Mouse (Mus musculus): Measurements from ENCODE around the gene Vangl2. TPM values are rescaled to one million over a fixed set of nuclear protein-coding genes. Genes with fewer than 3 reads are reported as not detected.

The Vangl2 gene
- 4.7 TPM for polyA plus RNA-seq (2014; fragmentation: Illumina TruSeq; extraction: RNeasy Lipid Tissue Mini Kit (QIAGEN cat#74804); ENCODE audit: low read depth, low replicate concordance)

DNA sequence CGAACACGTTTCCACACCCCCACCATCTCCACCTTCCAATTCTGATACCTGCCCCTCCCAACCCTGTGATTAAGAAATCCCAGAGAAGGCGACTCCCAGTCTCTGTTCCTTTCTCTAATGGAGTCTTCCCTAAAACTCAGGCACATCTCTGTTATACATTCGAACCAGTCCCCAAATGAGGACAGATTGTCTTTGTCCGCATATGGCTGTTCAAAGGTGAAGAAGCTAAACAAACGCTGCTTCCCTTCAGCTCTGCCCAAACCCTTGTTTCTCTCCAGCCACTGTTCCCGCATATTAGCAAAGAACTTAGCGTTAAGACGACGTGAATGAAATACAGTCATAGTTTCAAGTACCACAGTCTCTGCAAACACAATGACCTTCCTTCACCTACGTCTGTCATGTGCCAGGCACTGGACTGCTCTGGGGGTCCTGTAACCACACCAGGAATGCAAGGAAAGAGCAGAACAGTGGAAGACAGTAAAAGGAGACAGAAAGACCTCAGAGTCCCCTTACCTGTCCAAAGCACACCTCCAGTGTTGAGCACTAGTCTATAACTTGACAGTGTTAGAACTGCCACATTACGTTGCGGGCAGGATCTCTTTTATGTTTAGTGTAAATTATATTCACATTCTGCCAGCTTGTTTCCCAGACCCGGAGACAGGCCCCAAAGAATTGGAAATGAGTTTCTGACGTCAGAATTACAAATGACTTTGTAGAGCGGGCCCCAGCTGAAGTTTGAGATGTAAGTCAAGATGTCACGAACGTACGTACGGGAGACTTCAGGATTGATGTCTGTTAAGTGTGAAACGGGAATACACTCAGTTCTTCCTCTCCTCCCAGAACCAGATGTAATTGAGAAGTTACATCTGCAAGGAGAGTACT is at the start of gene Vangl2:
TSS of gene Vangl2 (minus strand) at position 51 of the 882 bp plus-strand sequence.

DNA sequence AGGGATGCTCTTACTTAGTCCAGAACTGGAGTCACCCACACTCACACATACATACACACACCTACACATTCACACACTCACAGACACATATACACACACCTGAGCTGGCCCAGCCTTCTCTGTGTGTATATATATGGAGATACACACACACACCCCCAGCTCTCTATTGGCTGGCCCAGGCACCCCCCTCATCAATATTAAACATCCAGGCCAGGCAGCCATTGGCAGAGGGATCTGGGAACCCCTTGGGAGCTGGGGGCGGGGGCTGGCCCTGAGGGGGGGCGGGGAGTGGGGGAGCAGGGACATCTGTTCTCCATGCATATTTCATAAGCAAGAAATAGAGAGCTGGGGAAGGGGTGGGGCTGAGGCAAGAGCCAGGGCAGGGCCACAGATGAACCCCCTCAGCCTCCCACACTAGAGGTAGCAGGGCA is 29.3 kb upstream of the Vangl2 start, which contains the start of gene Nhlh1:
TSS of gene Nhlh1 (minus strand) at position 83 of the 431 bp plus-strand sequence.

Other genes starting within 250 kb of the Vangl2 start
- 10.0 TPM for gene Cd84, start 188.7 kb downstream of the Vangl2 start, polyA plus RNA-seq (2014; fragmentation: Illumina TruSeq; extraction: RNeasy Lipid Tissue Mini Kit (QIAGEN cat#74804); ENCODE audit: low read depth, low replicate concordance)
- 0.86 TPM for gene Gm10521, start 132.8 kb downstream of the Vangl2 start, polyA plus RNA-seq (2014; fragmentation: Illumina TruSeq; extraction: RNeasy Lipid Tissue Mini Kit (QIAGEN cat#74804); ENCODE audit: low read depth, low replicate concordance)
- 3.3 TPM for gene Slamf6, start 110.9 kb downstream of the Vangl2 start, polyA plus RNA-seq (2014; fragmentation: Illumina TruSeq; extraction: RNeasy Lipid Tissue Mini Kit (QIAGEN cat#74804); ENCODE audit: low read depth, low replicate concordance)
- not detected for gene Nhlh1, start 29.1 kb upstream of the Vangl2 start, polyA plus RNA-seq (2014; fragmentation: Illumina TruSeq; extraction: RNeasy Lipid Tissue Mini Kit (QIAGEN cat#74804); ENCODE audit: low read depth, low replicate concordance)
- gene Copa, start 54.1 kb upstream of the Vangl2 start, polyA plus RNA-seq (2014; fragmentation: Illumina TruSeq; extraction: RNeasy Lipid Tissue Mini Kit (QIAGEN cat#74804); ENCODE audit: low read depth, low replicate concordance) = 188 TPM
- 134 TPM for gene Ncstn, start 54.4 kb upstream of the Vangl2 start, polyA plus RNA-seq (2014; fragmentation: Illumina TruSeq; extraction: RNeasy Lipid Tissue Mini Kit (QIAGEN cat#74804); ENCODE audit: low read depth, low replicate concordance)
- gene Pex19, start 98.3 kb upstream of the Vangl2 start, polyA plus RNA-seq (2014; fragmentation: Illumina TruSeq; extraction: RNeasy Lipid Tissue Mini Kit (QIAGEN cat#74804); ENCODE audit: low read depth, low replicate concordance) = 124 TPM
- 109 TPM for gene Dcaf8, start 119.6 kb upstream of the Vangl2 start, polyA plus RNA-seq (2014; fragmentation: Illumina TruSeq; extraction: RNeasy Lipid Tissue Mini Kit (QIAGEN cat#74804); ENCODE audit: low read depth, low replicate concordance)
- 156 TPM for gene Pea15a, start 178.4 kb upstream of the Vangl2 start, polyA plus RNA-seq (2014; fragmentation: Illumina TruSeq; extraction: RNeasy Lipid Tissue Mini Kit (QIAGEN cat#74804); ENCODE audit: low read depth, low replicate concordance)
- 1.7 TPM for gene Casq1, start 191.4 kb upstream of the Vangl2 start, polyA plus RNA-seq (2014; fragmentation: Illumina TruSeq; extraction: RNeasy Lipid Tissue Mini Kit (QIAGEN cat#74804); ENCODE audit: low read depth, low replicate concordance)
- 7.1 TPM for gene Atp1a4, start 230.0 kb upstream of the Vangl2 start, polyA plus RNA-seq (2014; fragmentation: Illumina TruSeq; extraction: RNeasy Lipid Tissue Mini Kit (QIAGEN cat#74804); ENCODE audit: low read depth, low replicate concordance)
- 34.2 TPM for gene Igsf8, start 233.2 kb upstream of the Vangl2 start, polyA plus RNA-seq (2014; fragmentation: Illumina TruSeq; extraction: RNeasy Lipid Tissue Mini Kit (QIAGEN cat#74804); ENCODE audit: low read depth, low replicate concordance)

Measured in adipose tissue, adult 10 weeks (tissue).